Mouse (Mus musculus) brain, embryonic 14.5 days (tissue): ENCODE measurements around the gene Rassf5. TPM values are rescaled to one million over a fixed set of nuclear protein-coding genes. Genes with fewer than 3 reads are reported as not detected.

ENCODE experiments used
- DNase-seq: peaks from one replicate; pipeline ENCODE4 v3.0.0-alpha.2; 2011; ENCODE audit warnings: low read depth
- CTCF ChIP-seq: fragments of 200-500 bp; IDR thresholded peaks from 2 replicates; pipeline ENCODE4 v1.5.1; 2012; ENCODE audit warnings: inconsistent platforms, mild to moderate bottlenecking, moderate library complexity, borderline replicate concordance; ENCODE audit not compliant: insufficient read depth, insufficient read length; ENCODE audit errors: extremely low read depth
- POLR2A ChIP-seq: fragments of 200-500 bp; IDR thresholded peaks from 2 replicates; pipeline ENCODE4 v1.6.1; 2012; ENCODE audit warnings: mild to moderate bottlenecking, inconsistent platforms, borderline replicate concordance; ENCODE audit not compliant: poor library complexity, insufficient read depth, insufficient read length, severe bottlenecking; ENCODE audit errors: extremely low read depth
- polyA plus RNA-seq: library from polyadenylated mRNA; depleted of rRNA; stranded (reverse); fragments of >200 nt; gene quantifications from 2 replicates; pipeline ENCODE4 v1.2.3, GENCODE M21; 2012; rRNA removed

Rassf5 gene
- polyA plus RNA-seq, 1 experiment: 3.3 TPM

DNA sequence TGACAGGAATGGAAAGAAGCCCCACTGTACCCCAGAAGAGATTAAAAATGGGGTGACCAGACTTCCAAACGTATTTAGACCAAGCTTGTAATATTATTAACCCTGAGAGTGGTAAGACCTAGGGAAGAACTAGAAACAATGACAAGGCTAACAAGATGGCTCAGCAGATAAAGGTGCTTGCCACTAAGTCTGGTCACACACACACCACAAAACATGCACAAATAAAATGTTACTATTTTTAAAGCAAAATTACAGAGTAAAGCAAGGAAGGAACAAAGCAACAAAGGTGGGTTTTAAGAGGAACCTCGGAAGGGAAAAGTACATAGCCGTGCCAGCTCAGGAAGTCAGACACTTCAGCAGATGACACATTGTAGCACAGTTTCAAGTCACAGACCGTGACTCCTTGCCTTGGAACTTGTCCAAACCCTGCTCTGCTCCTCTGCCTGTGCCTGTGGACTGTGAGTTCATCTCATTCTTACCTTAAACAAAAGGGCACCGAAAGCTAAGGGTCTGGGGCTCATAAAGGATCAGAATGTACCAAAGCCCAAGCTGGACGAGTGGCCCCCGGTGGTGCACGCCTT, 110.0 kb downstream of the Rassf5 start:
- TF ChIP-seq POLR2A (no peak), CTCF (no peak)
- peak; percentile 59 for DNase-seq

DNA sequence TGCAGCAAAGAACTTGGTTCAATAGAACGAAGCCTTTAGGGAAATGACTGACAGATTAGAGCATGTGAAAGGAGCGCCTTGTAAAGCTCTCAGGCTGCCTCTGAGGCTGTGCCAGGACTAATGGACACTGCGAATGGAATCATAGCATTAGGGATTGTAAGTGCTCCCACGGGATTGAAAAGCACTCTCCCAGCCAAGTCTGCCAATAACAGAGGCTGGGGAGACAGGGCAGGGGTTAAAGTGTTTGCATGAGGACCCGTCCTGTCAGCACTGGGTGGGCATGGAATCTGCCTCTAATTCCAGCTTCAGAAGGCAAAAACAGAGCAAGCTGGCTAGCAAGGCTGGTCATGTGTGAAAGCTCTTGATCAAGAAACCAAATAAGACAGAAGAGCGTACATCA, 110.8 kb downstream of the Rassf5 start:
- TF ChIP-seq POLR2A (no peak), CTCF (no peak)
- peak; percentile 94 for DNase-seq

Other genes with a start within 250 kb of the Rassf5 start
- gene Il10, start 225.4 kb downstream of the Rassf5 start, polyA plus RNA-seq: not detected in 2 replicates
- 50.5 and 52.9 TPM in 2 replicates for gene Mapkapk2, start 147.4 kb downstream of the Rassf5 start, polyA plus RNA-seq
- gene Dyrk3, start 106.9 kb downstream of the Rassf5 start, polyA plus RNA-seq: 12.7 and 13.6 TPM in 2 replicates
- 53.0 and 69.8 TPM in 2 replicates for gene Eif2d, start 92.1 kb downstream of the Rassf5 start, polyA plus RNA-seq
- 1.2 and 1.8 TPM in 2 replicates for gene Ikbke, start 34.3 kb upstream of the Rassf5 start, polyA plus RNA-seq